Mouse (Mus musculus) adrenal gland, adult 2 months (tissue): ENCODE measurements at regions not wholly inside any gene's neighbourhood (a gene's known extent, or its start where the extent isn't known, plus 50 kb on each side); places are given as distances from the start of the nearest gene placed in this dataset.
A peak's percentile ranks its signal among the peaks of the same experiment; 100 is the strongest.
"Not testable (repeated sequence)": the region's sequence is repeated elsewhere in the genome, so short reads cannot be mapped to it uniquely, and the experiment has no call there.

ENCODE experiments used
- DNase-seq: peaks from one replicate; pipeline ENCODE4 v3.0.0; 2021

DNA sequence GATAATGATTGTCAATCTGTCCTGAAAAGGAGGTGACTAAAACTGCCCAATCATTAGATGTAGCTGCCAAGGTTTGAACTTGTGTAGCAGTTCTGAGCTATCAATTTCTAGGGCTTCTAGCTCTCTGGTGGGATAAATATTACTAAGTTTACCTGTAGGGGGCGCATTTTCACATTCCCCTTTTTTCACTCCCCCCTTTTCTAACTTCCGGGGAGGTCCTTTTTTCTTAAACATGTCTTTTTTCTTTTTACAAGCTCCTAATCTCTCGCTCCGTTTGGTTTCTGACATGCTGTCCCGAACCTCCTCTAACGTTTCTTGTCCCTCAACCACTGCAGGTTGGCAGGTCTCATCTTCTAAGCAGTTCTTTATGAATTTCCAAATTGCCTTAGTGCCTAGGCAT lies 2129.0 kb downstream of the Cntnap5b start:
- not testable (repeated sequence) for DNase-seq

- DNase-seq, result peak; percentile 3
These were observed 2129.7 kb downstream of the Cntnap5b start for GRCm38 (mm10) chr1:101902154-101902825.

GRCm38 (mm10) chr1:101902826-101903210 lies 2130.3 kb downstream of the Cntnap5b start:
- DNase-seq, result peak; percentile 4

GRCm38 (mm10) chr1:101916991-101917390 lies 2144.4 kb downstream of the Cntnap5b start:
- not testable (repeated sequence) for DNase-seq

- DNase-seq, result no peak
These were observed 2146.3 kb downstream of the Cntnap5b start for GRCm38 (mm10) chr1:101918872-101919271.

DNA sequence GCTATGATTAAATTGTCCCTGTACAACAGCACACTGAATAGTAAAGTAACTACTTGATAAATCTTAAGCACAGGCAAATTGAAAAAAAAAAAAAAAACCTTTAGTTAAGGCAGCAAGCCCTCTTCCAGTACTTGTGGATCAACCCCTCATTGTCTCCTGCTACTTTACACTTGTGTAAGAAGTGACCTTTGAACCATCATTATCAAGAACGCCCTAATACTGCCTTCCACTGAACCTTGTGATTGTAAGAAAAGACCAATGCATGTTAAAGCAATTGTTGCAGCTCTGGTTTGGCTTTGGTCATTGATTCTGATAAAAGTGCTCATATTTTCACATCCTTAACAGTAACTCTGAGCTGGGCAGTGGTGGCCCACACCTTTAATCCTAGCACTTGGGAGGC lies 2168.5 kb downstream of the Cntnap5b start:
- no peak for DNase-seq
